Mouse (Mus musculus) MEL (cell line): Measurements from ENCODE around the gene Slc39a11. TPM values are rescaled to one million over a fixed set of nuclear protein-coding genes. Genes with fewer than 3 reads are reported as not detected.

ENCODE experiments used
- DNase-seq: peaks from one replicate; pipeline ENCODE4 v3.0.0; 2011; ENCODE audit warnings: low read depth, low spot score
- H3K27ac ChIP-seq: 2 replicates; pipeline ENCODE4 v1.5.1; 2012; ENCODE audit warnings: low read depth, mild to moderate bottlenecking, control low read depth, low read length, moderate library complexity; ENCODE audit not compliant: control insufficient read depth
- H3K27me3 ChIP-seq, 2 experiments: fragments of 150-350 bp in 1 of 2; sonication (generic) in 1 of 2; 2 replicates each; pipeline ENCODE4 v1.6.1; 2012; ENCODE audit warnings: low read length in 2 of 2, mild to moderate bottlenecking in 2 of 2, improper control_type of control experiment in 1 of 2, moderate library complexity in 1 of 2; ENCODE audit not compliant: insufficient read depth in 2 of 2, control insufficient read depth in 1 of 2
- H3K36me3 ChIP-seq, 2 experiments: 2 replicates each; pipeline ENCODE4 v1.6.1; 2012 to 2014; ENCODE audit warnings: low read length in 2 of 2, improper control_type of control experiment in 1 of 2, inconsistent platforms in 1 of 2, mild to moderate bottlenecking in 1 of 2; ENCODE audit not compliant: insufficient read depth in 2 of 2, control insufficient read depth in 1 of 2
- H3K4me1 ChIP-seq, 2 experiments: fragments of 150-350 bp in 1 of 2; sonication (generic) in 1 of 2; 2 replicates each; pipeline ENCODE4 v1.6.1; 2012; ENCODE audit warnings: low read length in 2 of 2, improper control_type of control experiment in 1 of 2, mild to moderate bottlenecking in 1 of 2; ENCODE audit not compliant: insufficient read depth in 2 of 2, control insufficient read depth in 1 of 2
- H3K4me3 ChIP-seq, 2 experiments: fragments of 150-350 bp in 1 of 2; sonication (generic) in 1 of 2; 2 replicates each; pipeline ENCODE4 v1.5.1; 2012; ENCODE audit warnings: low read depth in 2 of 2, low read length in 2 of 2, mild to moderate bottlenecking in 2 of 2, moderate library complexity in 2 of 2, control low read depth in 1 of 2, improper control_type of control experiment in 1 of 2; ENCODE audit not compliant: control insufficient read depth in 1 of 2, insufficient read depth in 1 of 2
- H3K79me2 ChIP-seq: 2 replicates; pipeline ENCODE4 v1.6.1; 2012; ENCODE audit warnings: mild to moderate bottlenecking, low read length, moderate library complexity; ENCODE audit not compliant: control insufficient read depth, poor library complexity, insufficient read depth
- H3K9ac ChIP-seq: 2 replicates; pipeline ENCODE4 v1.6.1; 2012; ENCODE audit warnings: low read depth, mild to moderate bottlenecking, control low read depth, low read length, moderate library complexity; ENCODE audit not compliant: control insufficient read depth, poor library complexity, severe bottlenecking
- H3K9me3 ChIP-seq: fragments of 150-350 bp; sonication (generic); replicated peaks from 2 replicates; pipeline ENCODE4 v1.6.1; 2012; ENCODE audit warnings: mild to moderate bottlenecking, low read length, improper control_type of control experiment, moderate library complexity; ENCODE audit not compliant: insufficient read depth
- BHLHE40 ChIP-seq: IDR thresholded peaks from 2 replicates; pipeline ENCODE4 v1.6.1; 2012; ENCODE audit warnings: low read depth, mild to moderate bottlenecking, inconsistent platforms, low read length, improper control_type of control experiment, borderline replicate concordance
- E2F4 ChIP-seq: IDR thresholded peaks from 2 replicates; pipeline ENCODE4 v1.6.1; 2011; ENCODE audit warnings: low read depth, low read length, improper control_type of control experiment, borderline replicate concordance
- GABPA ChIP-seq: IDR thresholded peaks from 2 replicates; pipeline ENCODE4 v1.6.1; 2012; ENCODE audit warnings: low read depth, mild to moderate bottlenecking, inconsistent platforms, low read length, improper control_type of control experiment, moderate library complexity
- GATA1 ChIP-seq: IDR thresholded peaks from 2 replicates; pipeline ENCODE4 v1.6.1; 2011; ENCODE audit warnings: low read depth, low read length, improper control_type of control experiment
- HCFC1 ChIP-seq: IDR thresholded peaks from 2 replicates; pipeline ENCODE4 v1.6.1; 2012; ENCODE audit warnings: low read depth, mild to moderate bottlenecking, inconsistent platforms, low read length, improper control_type of control experiment, moderate library complexity
- KAT2A ChIP-seq: conservative IDR thresholded peaks from 2 replicates; pipeline ENCODE4 v1.6.1; 2012; ENCODE audit warnings: low read depth, low read length, improper control_type of control experiment, inconsistent platforms
- MAX ChIP-seq: IDR thresholded peaks from 2 replicates; pipeline ENCODE4 v1.6.1; 2011; ENCODE audit warnings: low read length, improper control_type of control experiment
- MXI1 ChIP-seq: IDR thresholded peaks from 2 replicates; pipeline ENCODE4 v1.6.1; 2011; ENCODE audit warnings: mild to moderate bottlenecking, low read depth, low read length, improper control_type of control experiment
- MYB ChIP-seq: IDR thresholded peaks from 2 replicates; pipeline ENCODE4 v1.6.1; 2011; ENCODE audit warnings: mild to moderate bottlenecking, low read depth, low read length, improper control_type of control experiment
- MYC ChIP-seq: IDR thresholded peaks from 2 replicates; pipeline ENCODE4 v1.6.1; 2011; ENCODE audit warnings: low read depth, mild to moderate bottlenecking, low read length, improper control_type of control experiment, moderate library complexity
- NELFE ChIP-seq: IDR thresholded peaks from 2 replicates; pipeline ENCODE4 v1.6.1; 2011; ENCODE audit warnings: low read depth, low read length, improper control_type of control experiment
- NRF1 ChIP-seq: IDR thresholded peaks from 2 replicates; pipeline ENCODE4 v1.6.1; 2014; ENCODE audit warnings: low read depth, mild to moderate bottlenecking, inconsistent platforms, low read length, improper control_type of control experiment, moderate library complexity; ENCODE audit not compliant: poor library complexity, insufficient read depth, severe bottlenecking
- RAD21 ChIP-seq: IDR thresholded peaks from 2 replicates; pipeline ENCODE4 v1.6.1; 2011; ENCODE audit warnings: mild to moderate bottlenecking, low read depth, low read length, improper control_type of control experiment
- SIN3A ChIP-seq: IDR thresholded peaks from 2 replicates; pipeline ENCODE4 v1.6.1; 2012; ENCODE audit warnings: low read length, improper control_type of control experiment, inconsistent platforms
- TAL1 ChIP-seq: IDR thresholded peaks from 2 replicates; pipeline ENCODE4 v1.6.1; 2012; ENCODE audit warnings: mild to moderate bottlenecking, inconsistent platforms, low read length, moderate library complexity, mixed read lengths
- TBP ChIP-seq: IDR thresholded peaks from 2 replicates; pipeline ENCODE4 v1.8.0; 2011; ENCODE audit warnings: low read depth, low read length, improper control_type of control experiment
- TCF12 ChIP-seq: IDR thresholded peaks from 2 replicates; pipeline ENCODE4 v1.6.1; 2014; ENCODE audit warnings: low read depth, mild to moderate bottlenecking, inconsistent platforms, low read length, improper control_type of control experiment, moderate library complexity
- UBTF ChIP-seq: IDR thresholded peaks from 2 replicates; pipeline ENCODE4 v1.6.1; 2012; ENCODE audit warnings: low read depth, mild to moderate bottlenecking, inconsistent platforms, low read length, improper control_type of control experiment, moderate library complexity, borderline replicate concordance; ENCODE audit not compliant: insufficient read depth
- USF1 ChIP-seq: IDR thresholded peaks from 2 replicates; pipeline ENCODE4 v1.6.1; 2014; ENCODE audit warnings: low read depth, mild to moderate bottlenecking, inconsistent platforms, low read length, improper control_type of control experiment, moderate library complexity
- ZC3H11A ChIP-seq: IDR thresholded peaks from 2 replicates; pipeline ENCODE4 v1.6.1; 2012; ENCODE audit warnings: low read depth, mild to moderate bottlenecking, inconsistent platforms, low read length, improper control_type of control experiment
- ZKSCAN1 ChIP-seq: IDR thresholded peaks from 2 replicates; pipeline ENCODE4 v1.6.1; 2012; ENCODE audit warnings: low read depth, mild to moderate bottlenecking, inconsistent platforms, low read length, improper control_type of control experiment, moderate library complexity
- polyA plus RNA-seq, 2 experiments: library from polyadenylated mRNA; stranded (reverse) in 1 of 2; unstranded in 1 of 2; fragments of >175 nt in 1 of 2; fragments of >200 nt in 1 of 2; gene quantifications; 2 replicates each; pipeline versions ENCODE4 v1.2.1 to v1.2.4; 2012; ENCODE audit warnings: low replicate concordance in 2 of 2, low read depth in 1 of 2; ENCODE audit not compliant: insufficient read length in 2 of 2, insufficient read depth in 1 of 2, missing spikeins in 1 of 2
- total RNA-seq: library from RNA; depleted of rRNA; stranded (reverse); fragments of 300-350 nt; gene quantifications from 2 replicates; pipeline ENCODE4 v1.2.3, GENCODE M21; 2012

The Slc39a11 gene
- total and polyA plus RNA-seq, 3 experiments, result 34.2 to 45.6 TPM; not detected in 1

- TF ChIP-seq SIN3A (no peak), E2F4 (no peak), MYC (no peak), MYB (no peak), GATA1 (no peak), NRF1 (no peak), RAD21 (no peak), TAL1 (no peak), NELFE (no peak), BHLHE40 (no peak), HCFC1 (no peak), MXI1 (no peak), UBTF (no peak), GABPA (no peak), ZKSCAN1 (no peak), MAX (no peak), TCF12 (no peak), USF1 (no peak)
- no peak for DNase-seq
- H3K4me3 ChIP-seq, result no peak overlapping the region
- no peaks in the 10 kb centered on the region for H3K9me3 ChIP-seq
- peaks cover 9 to 48% of the 10 kb centered on the region in 2 experiments for H3K36me3 ChIP-seq
- no peaks in the 10 kb centered on the region for H3K27me3 ChIP-seq
- peaks cover 11% of the 10 kb centered on the region for H3K79me2 ChIP-seq
- H3K4me1 ChIP-seq, result no peaks in the 10 kb centered on the region; a peak in 1 of 4 replicates
- no peak overlapping the region for H3K27ac ChIP-seq
- H3K9ac ChIP-seq, result no peak overlapping the region
Measured at GRCm38 (mm10) chr11:113668857-113669256, 19.0 kb upstream of the Slc39a11 start.

- TF ChIP-seq ZC3H11A (no peak), TBP (no peak), KAT2A (no peak)
- Histone ChIP-seq H3K4me1 (no peaks in the 10 kb centered on the region; a peak in 1 of 4 replicates), H3K27me3 (no peaks in the 10 kb centered on the region), H3K36me3 (peaks cover 9 to 40% of the 10 kb centered on the region in 2 experiments), H3K9me3 (no peaks in the 10 kb centered on the region), H3K79me2 (peaks cover 10% of the 10 kb centered on the region), H3K4me3 (no peak overlapping the region), H3K27ac (no peak overlapping the region), H3K9ac (no peak overlapping the region)
- no peak for DNase-seq
Measured at GRCm38 (mm10) chr11:113667704-113668103, 17.8 kb upstream of the Slc39a11 start.
